ENCODE assay signal across 8 mouse cellular contexts in the genomic region with DNA sequence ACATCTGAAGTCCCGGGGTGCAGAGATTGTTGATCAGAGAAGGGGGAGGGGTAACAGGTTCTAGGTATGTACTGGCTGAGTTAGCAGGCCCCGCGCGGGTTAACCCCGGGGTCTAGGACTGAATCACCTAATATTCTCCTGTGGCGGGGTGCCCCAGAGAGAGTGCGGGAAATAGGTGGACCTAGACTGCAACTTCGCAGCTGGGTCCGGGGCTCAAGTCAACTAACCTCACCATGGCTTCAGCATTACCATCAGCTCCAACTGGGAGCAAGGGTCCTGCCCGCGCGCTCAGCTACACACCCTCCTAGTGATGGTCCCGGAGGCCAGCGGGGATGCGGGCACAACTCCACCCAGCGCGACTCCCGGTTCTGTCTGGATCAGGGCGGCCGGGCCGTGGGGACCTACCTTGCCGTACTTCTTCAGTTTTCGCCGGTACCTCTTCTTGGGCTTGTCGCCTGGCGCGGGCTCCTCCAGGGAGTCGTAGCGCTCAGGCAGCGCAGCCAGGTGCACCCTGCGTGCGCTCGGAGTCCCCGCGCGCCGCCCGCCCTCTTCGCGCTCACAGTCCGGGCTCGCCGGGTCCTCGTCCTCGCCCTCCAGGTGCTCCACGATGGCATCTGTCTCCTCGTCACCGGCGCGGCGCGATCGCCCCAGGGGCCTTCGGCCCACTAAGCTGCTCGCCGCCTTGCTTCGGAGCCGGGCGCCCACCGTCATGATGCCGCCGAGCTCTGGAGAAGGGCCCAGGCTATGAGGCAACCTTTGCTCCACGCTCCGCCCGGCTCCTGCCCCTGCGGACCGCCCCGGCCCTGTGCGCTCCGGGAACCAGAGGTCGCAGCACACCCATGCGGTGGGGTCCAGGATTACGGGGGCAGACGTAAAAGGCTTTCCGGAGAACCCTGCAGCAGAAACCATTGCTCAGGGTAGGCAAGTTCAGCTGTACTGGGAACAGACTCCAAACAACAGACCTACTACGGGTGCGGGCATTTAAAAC. TPM values are rescaled to one million over a fixed set of nuclear protein-coding genes. Genes with fewer than 3 reads are reported as not detected.
DNase-seq lines count a peak whose midpoint lies in the region; ATAC-seq lines count a peak whose summit lies in the region.

TSS of gene C130074G19Rik (minus strand) at position 938 of the 988 bp plus-strand sequence.

- peak; percentile 65; the same call in 1 of the 2 replicates for ATAC-seq in embryonic facial prominence, embryonic 15.5 days (ENCODE audit: insufficient number of reproducible peaks, low FRiP score, low TSS enrichment, low read depth)
- peak; percentile 83 for ATAC-seq in liver, embryonic 13.5 days (ENCODE audit: low read depth)

- H3K4me1 ChIP-seq in embryonic facial prominence, embryonic 15.5 days = peaks cover 9% of the 10 kb centered on the region; the same call in 1 of the 2 replicates
- H3K4me1 ChIP-seq in heart, embryonic 10.5 days = peaks cover 22% of the 10 kb centered on the region
- H3K4me1 ChIP-seq in liver, embryonic 13.5 days (replicated peaks) = peaks cover 8% of the 10 kb centered on the region; the same call in 1 of the 2 replicates

- WGBS in embryonic facial prominence, embryonic 15.5 days = 3% methylated on average over 77 of the region's 77 CpGs
- 2% methylated on average over 77 of the region's 77 CpGs for WGBS in heart, embryonic 10.5 days
- WGBS in liver, embryonic 13.5 days (ENCODE audit: insufficient replicate concordance) = 3% methylated on average over 77 of the region's 77 CpGs

- H3K4me2 ChIP-seq in embryonic facial prominence, embryonic 15.5 days (replicated peaks) = peak within 1 kb of the TSS; percentile 87
- peak within 1 kb of the TSS; percentile 55 for H3K4me2 ChIP-seq in liver, embryonic 13.5 days

- peaks cover 31% of the 10 kb centered on the region for H3K27me3 ChIP-seq in embryonic facial prominence, embryonic 15.5 days
- peaks cover 50% of the 10 kb centered on the region for H3K27me3 ChIP-seq in heart, embryonic 10.5 days (ENCODE audit: insufficient read depth, poor library complexity, severe bottlenecking)
- peaks cover 36% of the 10 kb centered on the region for H3K27me3 ChIP-seq in liver, embryonic 13.5 days

- peak within 1 kb of the TSS; percentile 47 for H3K4me3 ChIP-seq in embryonic facial prominence, embryonic 15.5 days (replicated peaks)
- H3K4me3 ChIP-seq in heart, embryonic 10.5 days = peak within 1 kb of the TSS; percentile 70
- H3K4me3 ChIP-seq in liver, embryonic 13.5 days (replicated peaks) = peak within 1 kb of the TSS; percentile 57

- no peak within 1 kb of the TSS for H3K27ac ChIP-seq in embryonic facial prominence, embryonic 15.5 days (replicated peaks)
- peak within 1 kb of the TSS; percentile 53 for H3K27ac ChIP-seq in heart, embryonic 10.5 days
- H3K27ac ChIP-seq in liver, embryonic 13.5 days = no peak within 1 kb of the TSS

- H3K9ac ChIP-seq in embryonic facial prominence, embryonic 15.5 days = no peak within 1 kb of the TSS
- peak within 1 kb of the TSS; percentile 57 for H3K9ac ChIP-seq in liver, embryonic 13.5 days

- H3K9me3 ChIP-seq in embryonic facial prominence, embryonic 15.5 days (replicated peaks) = no peaks in the 10 kb centered on the region
- H3K9me3 ChIP-seq in heart, embryonic 10.5 days = no peaks in the 10 kb centered on the region
- no peaks in the 10 kb centered on the region for H3K9me3 ChIP-seq in liver, embryonic 13.5 days (replicated peaks)

- H3K36me3 ChIP-seq in embryonic facial prominence, embryonic 15.5 days = no peaks in the 10 kb centered on the region
- no peaks in the 10 kb centered on the region for H3K36me3 ChIP-seq in heart, embryonic 10.5 days
- H3K36me3 ChIP-seq in liver, embryonic 13.5 days = no peaks in the 10 kb centered on the region

- DNase-seq in cerebellum, postnatal 10 days = peak; percentile 40 to 45
- DNase-seq in cerebellum, postnatal 14 days = no peak
- DNase-seq in heart, embryonic 10.5 days (ENCODE audit: low spot score) = no peak
- peak; percentile 89 to 93 for DNase-seq in kidney, adult 8-10 months
- DNase-seq in liver, embryonic 13.5 days = no peak
- DNase-seq in neural tube, embryonic 10.5 days (ENCODE audit: extremely low spot score, low spot score) = peak; percentile 60
- peak; percentile 26 for DNase-seq in urinary bladder, postnatal 25 days (ENCODE audit: low spot score)

RNA-seq across cellular contexts. Expression of gene C130074G19Rik, which starts in this region (rescaled TPM):
- polyA plus RNA-seq in embryonic facial prominence, embryonic 15.5 days (2015; fragmentation: Nextera tagmentation; extraction: Ambion mirVana) = 1.6 and 2.5 TPM in 2 replicates
- polyA plus RNA-seq in heart, embryonic 10.5 days (2016; fragmentation: Nextera tagmentation; extraction: Ambion mirVana) = 0.22 and 0.82 TPM in 2 replicates
- polyA plus RNA-seq in liver, embryonic 13.5 days (2015; fragmentation: Nextera tagmentation; extraction: Ambion mirVana) = 1.3 and 1.6 TPM in 2 replicates

Comparison
In these comparisons a context has a peak if more than half of its experiments do, and no peak if none do; other contexts are left out.
1. DNase-seq: peak in cerebellum, postnatal 10 days (2 of 2), kidney, adult 8-10 months (2 of 2), neural tube, embryonic 10.5 days (single experiment) and urinary bladder, postnatal 25 days (single experiment); none in cerebellum, postnatal 14 days (0 of 2), heart, embryonic 10.5 days (single experiment) and liver, embryonic 13.5 days (single experiment).
2. Peak in every context shown above with its lines, with median percentiles within 50 percentile points of each other: H3K4me3 ChIP-seq.